Mouse (Mus musculus) forebrain, embryonic 10.5 days (tissue): ENCODE data around the gene Emilin2. TPM values are rescaled to one million over a fixed set of nuclear protein-coding genes. Genes with fewer than 3 reads are reported as not detected.

Experiments used
- DNase-seq: peaks from one replicate; pipeline ENCODE4 v3.0.0-alpha.2; 2017; ENCODE audit warnings: low spot score; ENCODE audit errors: extremely low spot score
- H3K27ac ChIP-seq: fragments of 300-500 bp; sonication (generic); 2 replicates; pipeline ENCODE4 v1.5.1; 2016; ENCODE audit warnings: mild to moderate bottlenecking
- H3K27me3 ChIP-seq: fragments of 300-500 bp; sonication (generic); 2 replicates; pipeline ENCODE4 v1.6.1; 2016; ENCODE audit warnings: mild to moderate bottlenecking; ENCODE audit not compliant: poor library complexity, severe bottlenecking
- H3K36me3 ChIP-seq: fragments of 300-500 bp; sonication (generic); replicated peaks from 2 replicates; pipeline ENCODE4 v1.6.1; 2016; ENCODE audit warnings: mild to moderate bottlenecking, moderate library complexity
- H3K4me1 ChIP-seq: fragments of 300-500 bp; sonication (generic); 2 replicates; pipeline ENCODE4 v1.6.1; 2016
- H3K4me3 ChIP-seq: fragments of 300-500 bp; sonication (generic); 2 replicates; pipeline ENCODE4 v1.5.1; 2016; ENCODE audit warnings: mild to moderate bottlenecking, moderate library complexity
- H3K9me3 ChIP-seq: fragments of 300-500 bp; sonication (generic); 2 replicates; pipeline ENCODE4 v1.6.1; 2016; ENCODE audit warnings: mild to moderate bottlenecking, moderate library complexity
- WGBS: fragments of 180-500 bp; shearing (Covaris S2); methylation state at CpG from one replicate; pipeline ENCODE4 v1.1.7; 2016; 5-methylcytosine and 5-hydroxymethylcytosine counted together
- polyA plus RNA-seq: library from polyadenylated mRNA; unstranded; fragments of >200 nt; fragmentation: Nextera tagmentation; extraction: Ambion mirVana; gene quantifications from 2 replicates; pipeline ENCODE4 v1.2.1, GENCODE M21; 2016

The Emilin2 gene
- polyA plus RNA-seq, 1 experiment from 2014 or later, result 19.7 TPM

GRCm38 (mm10) chr17:71292897-71293296, 18.9 kb downstream of the Emilin2 start:
- Histone ChIP-seq H3K9me3 (no peaks in the 10 kb centered on the region), H3K36me3 (peaks cover 4% of the 10 kb centered on the region), H3K27me3 (no peaks in the 10 kb centered on the region), H3K27ac (no peak overlapping the region), H3K4me3 (no peak overlapping the region), H3K4me1 (peaks cover 19% of the 10 kb centered on the region)
- WGBS, result 82% methylated on average over 4 of the region's 4 CpGs
- no peak for DNase-seq

- peaks cover 4% of the 10 kb centered on the region for H3K36me3 ChIP-seq
- 96% methylated on average over 6 of the region's 6 CpGs for WGBS
- no peak for DNase-seq
- no peaks in the 10 kb centered on the region for H3K27me3 ChIP-seq
- H3K27ac ChIP-seq, result no peak overlapping the region
- H3K9me3 ChIP-seq, result no peaks in the 10 kb centered on the region
- no peak overlapping the region for H3K4me3 ChIP-seq
- peaks cover 19% of the 10 kb centered on the region for H3K4me1 ChIP-seq
Observed at GRCm38 (mm10) chr17:71291897-71292420, 19.8 kb downstream of the Emilin2 start.

GRCm38 (mm10) chr17:71290486-71291410, 21.0 kb downstream of the Emilin2 start:
- H3K4me3 ChIP-seq, result no peak overlapping the region
- H3K36me3 ChIP-seq, result peaks cover 4% of the 10 kb centered on the region
- DNase-seq, result no peak
- no peaks in the 10 kb centered on the region for H3K9me3 ChIP-seq
- H3K4me1 ChIP-seq, result peaks cover 23% of the 10 kb centered on the region
- H3K27ac ChIP-seq, result no peak overlapping the region
- whole genome bisulfite sequencing, result 84% methylated on average over 7 of the region's 7 CpGs
- no peaks in the 10 kb centered on the region for H3K27me3 ChIP-seq

- H3K27ac ChIP-seq, result peak overlapping the region; percentile 20; the same call in 1 of the 2 replicates
- no peaks in the 10 kb centered on the region for H3K9me3 ChIP-seq
- peaks cover 4% of the 10 kb centered on the region for H3K36me3 ChIP-seq
- DNase-seq, result no peak
- H3K4me3 ChIP-seq, result no peak overlapping the region
- peaks cover 34% of the 10 kb centered on the region for H3K4me1 ChIP-seq
- WGBS, result 81% methylated on average over 6 of the region's 6 CpGs
- H3K27me3 ChIP-seq, result no peaks in the 10 kb centered on the region
Observed at GRCm38 (mm10) chr17:71289572-71290176, 22.1 kb downstream of the Emilin2 start.

DNA sequence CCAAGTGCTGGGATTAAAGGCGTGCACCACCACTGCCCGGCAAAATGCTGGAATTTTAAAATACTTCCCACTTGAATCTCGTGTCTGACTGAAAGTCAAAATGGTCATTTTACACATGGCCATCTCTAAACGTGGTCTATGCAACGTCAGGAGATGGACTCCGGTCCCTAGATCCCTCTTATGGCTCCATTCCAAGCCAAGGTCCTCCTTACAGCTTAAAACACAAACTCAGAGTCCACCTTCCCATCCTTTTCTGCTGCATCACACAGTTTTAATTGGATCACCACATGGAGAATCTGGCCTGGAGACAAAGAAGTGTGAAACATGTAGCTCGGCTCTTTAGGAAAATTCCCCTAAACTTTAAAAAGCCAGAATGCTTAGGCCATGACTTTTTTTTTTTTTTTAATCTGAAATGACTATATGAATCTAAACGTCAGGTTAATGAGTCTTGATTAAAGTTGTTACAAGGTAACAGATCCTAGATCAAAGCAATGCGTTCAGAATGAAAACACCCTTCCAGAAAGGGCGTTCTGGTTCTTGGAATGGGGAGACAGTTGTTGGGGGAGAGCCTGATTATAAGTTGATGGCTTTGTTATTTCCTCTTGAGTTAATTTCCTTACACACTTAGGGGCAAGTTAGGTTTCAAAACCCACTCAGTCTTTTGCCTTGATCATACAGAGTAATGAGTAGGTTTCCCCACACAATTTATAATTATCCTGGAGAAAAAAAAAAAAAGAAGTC, 22.8 kb downstream of the Emilin2 start:
- H3K36me3 ChIP-seq, result peaks cover 4% of the 10 kb centered on the region
- no peak overlapping the region for H3K4me3 ChIP-seq
- DNase-seq, result no peak
- peaks cover 34% of the 10 kb centered on the region for H3K4me1 ChIP-seq
- no peak overlapping the region for H3K27ac ChIP-seq
- H3K27me3 ChIP-seq, result no peaks in the 10 kb centered on the region
- 91% methylated on average over 10 of the region's 10 CpGs for WGBS
- H3K9me3 ChIP-seq, result no peaks in the 10 kb centered on the region

GRCm38 (mm10) chr17:71288145-71288758, 23.5 kb downstream of the Emilin2 start:
- no peak for DNase-seq
- Histone ChIP-seq H3K36me3 (peaks cover 5% of the 10 kb centered on the region; the same call in 1 of the 2 replicates), H3K27ac (no peak overlapping the region), H3K4me3 (no peak overlapping the region), H3K27me3 (no peaks in the 10 kb centered on the region), H3K9me3 (no peaks in the 10 kb centered on the region), H3K4me1 (peaks cover 34% of the 10 kb centered on the region)
- 95% methylated on average over 11 of the region's 11 CpGs for WGBS

DNA sequence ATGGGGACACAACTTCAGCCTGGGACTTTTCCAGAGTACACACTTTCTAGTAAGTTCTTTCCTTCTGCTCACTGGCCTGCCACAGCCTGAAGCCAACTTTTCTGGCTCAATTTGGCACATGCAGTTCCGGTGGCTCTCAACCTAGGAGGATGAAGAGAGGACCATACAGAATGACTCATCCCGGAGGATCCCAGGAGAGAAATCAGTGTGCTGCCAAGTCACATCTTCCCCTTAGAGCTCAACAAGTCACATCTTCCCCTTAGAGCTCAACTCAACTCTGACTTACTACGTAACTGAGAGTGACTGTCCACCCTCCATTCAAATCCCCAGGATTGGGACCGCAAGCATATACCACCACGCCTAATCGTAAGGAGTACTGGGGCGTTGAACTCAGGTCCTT, 24.2 kb downstream of the Emilin2 start:
- Histone ChIP-seq H3K27me3 (no peaks in the 10 kb centered on the region), H3K4me1 (peaks cover 34% of the 10 kb centered on the region), H3K9me3 (no peaks in the 10 kb centered on the region), H3K27ac (no peak overlapping the region), H3K4me3 (no peak overlapping the region), H3K36me3 (peaks cover 5% of the 10 kb centered on the region; the same call in 1 of the 2 replicates)
- no peak for DNase-seq
- WGBS, result 96% methylated on average over 7 of the region's 7 CpGs

DNA sequence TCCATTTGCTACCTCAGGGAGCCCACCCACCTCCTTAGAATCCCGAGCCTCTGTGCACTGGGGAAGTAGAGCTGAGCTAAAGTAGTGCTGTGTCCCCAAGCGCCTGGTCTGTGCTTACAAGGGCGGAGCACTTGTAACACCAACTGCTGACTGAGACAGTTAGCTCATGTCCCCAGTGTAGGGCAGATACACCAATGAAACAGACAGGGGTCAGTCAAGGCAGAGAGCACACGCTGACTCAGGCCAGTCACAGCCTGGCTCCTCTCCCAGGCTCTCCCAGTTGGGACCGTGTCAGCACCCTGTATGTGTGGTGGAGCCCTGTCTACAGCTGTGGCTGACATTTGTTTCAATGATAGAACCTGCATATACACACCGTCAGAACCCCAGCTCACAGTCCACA, 25.8 kb downstream of the Emilin2 start:
- WGBS, result 82% methylated on average over 6 of the region's 6 CpGs
- Histone ChIP-seq H3K27ac (no peak overlapping the region), H3K27me3 (no peaks in the 10 kb centered on the region), H3K4me1 (peaks cover 34% of the 10 kb centered on the region), H3K36me3 (0 out of 2 replicates have a peak, but pooled peaks cover 2% of the 10 kb centered on the region), H3K4me3 (no peak overlapping the region), H3K9me3 (no peaks in the 10 kb centered on the region)
- DNase-seq, result no peak

DNA sequence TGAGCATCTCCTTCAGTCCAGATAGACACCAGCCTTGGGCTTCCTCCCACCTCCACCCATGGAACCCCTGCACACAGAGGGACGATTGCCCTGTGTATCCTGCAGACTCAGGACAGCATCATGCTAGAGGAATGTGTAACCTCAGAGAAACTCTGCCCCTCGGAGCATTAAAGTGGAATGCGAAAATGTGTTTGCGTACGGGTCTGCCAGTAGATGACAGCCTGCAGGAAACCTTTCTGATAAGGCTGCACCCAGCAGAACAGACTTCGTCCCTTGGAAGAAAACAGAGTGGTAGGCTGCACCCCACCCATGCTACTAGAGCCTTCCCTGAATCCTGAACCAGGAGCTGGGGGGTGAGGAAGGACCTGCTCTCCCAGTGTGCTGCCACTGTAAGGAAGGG, 26.9 kb downstream of the Emilin2 start:
- Histone ChIP-seq H3K27ac (no peak overlapping the region), H3K36me3 (peaks cover 7% of the 10 kb centered on the region; the same call in 1 of the 2 replicates), H3K9me3 (no peaks in the 10 kb centered on the region), H3K27me3 (no peaks in the 10 kb centered on the region), H3K4me3 (no peak overlapping the region), H3K4me1 (peaks cover 24% of the 10 kb centered on the region)
- no peak for DNase-seq
- 85% methylated on average over 6 of the region's 6 CpGs for WGBS

- Histone ChIP-seq H3K36me3 (peaks cover 10% of the 10 kb centered on the region; the same call in 1 of the 2 replicates), H3K27me3 (no peaks in the 10 kb centered on the region), H3K4me1 (peaks cover 15% of the 10 kb centered on the region), H3K9me3 (no peaks in the 10 kb centered on the region), H3K27ac (no peak overlapping the region), H3K4me3 (no peak overlapping the region)
- WGBS, result 90% methylated on average over 4 of the region's 4 CpGs
- no peak for DNase-seq
Observed at GRCm38 (mm10) chr17:71283237-71283636, 28.5 kb downstream of the Emilin2 start.

DNA sequence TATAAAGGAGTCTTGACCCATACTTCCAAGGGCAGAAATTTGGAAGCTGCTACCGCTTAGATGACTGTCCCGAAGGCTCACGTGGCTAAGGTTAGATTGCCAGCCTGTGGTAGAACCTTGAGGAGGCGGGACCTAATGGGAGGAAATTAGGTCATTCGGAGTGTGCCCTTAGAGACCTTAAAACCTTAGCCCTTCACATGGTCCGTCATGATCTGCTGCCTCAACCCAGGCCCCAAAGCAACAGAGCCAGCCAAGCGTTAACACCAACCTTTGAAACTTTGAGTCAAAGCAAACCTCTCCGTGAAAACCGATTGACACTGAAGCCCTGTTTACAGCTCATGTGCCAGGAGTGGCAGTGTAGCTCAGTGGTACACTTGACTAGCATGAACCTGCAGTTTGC, 29.1 kb downstream of the Emilin2 start:
- Histone ChIP-seq H3K27me3 (no peaks in the 10 kb centered on the region), H3K27ac (no peak overlapping the region), H3K9me3 (no peaks in the 10 kb centered on the region), H3K36me3 (peaks cover 10% of the 10 kb centered on the region; the same call in 1 of the 2 replicates), H3K4me3 (no peak overlapping the region), H3K4me1 (peaks cover 15% of the 10 kb centered on the region)
- DNase-seq, result no peak
- 93% methylated on average over 9 of the region's 9 CpGs for WGBS
